Mouse (Mus musculus): ENCODE measurements around the gene Bahd1.

The Bahd1 gene

GRCm38 (mm10) chr2:118898771-118899170, 1.4 kb upstream of the Bahd1 start:
- DNase-seq (ENCODE audit: low spot score), result no peak

- no peak for DNase-seq (ENCODE audit: low spot score)
Observed at GRCm38 (mm10) chr2:118899306-118899705, 871 bp upstream of the Bahd1 start.

DNA sequence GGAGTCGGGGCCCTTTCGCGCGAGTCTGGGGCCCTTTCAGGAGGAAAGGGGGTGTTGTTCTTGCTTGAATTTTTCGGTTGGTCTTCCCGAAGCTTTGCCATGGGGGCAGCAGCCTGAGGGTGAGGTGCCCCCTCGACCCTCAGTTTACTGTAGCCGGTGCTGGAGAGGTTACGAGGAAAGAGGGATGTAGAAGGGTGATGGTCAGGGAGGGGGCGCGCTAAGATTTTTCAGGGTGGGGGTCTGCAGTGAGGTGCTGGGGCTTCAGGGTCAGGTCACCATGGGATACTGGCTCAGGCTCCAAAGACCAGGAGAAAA, 606 bp downstream of the Bahd1 start:
- no peak for DNase-seq (ENCODE audit: low spot score)

GRCm38 (mm10) chr2:118901175-118902031, 1.2 kb downstream of the Bahd1 start:
- DNase-seq (ENCODE audit: low spot score), result peak; percentile 91

- peak; percentile 17 for DNase-seq (ENCODE audit: low spot score)
Observed at GRCm38 (mm10) chr2:118902051-118903025, 2.2 kb downstream of the Bahd1 start.

DNA sequence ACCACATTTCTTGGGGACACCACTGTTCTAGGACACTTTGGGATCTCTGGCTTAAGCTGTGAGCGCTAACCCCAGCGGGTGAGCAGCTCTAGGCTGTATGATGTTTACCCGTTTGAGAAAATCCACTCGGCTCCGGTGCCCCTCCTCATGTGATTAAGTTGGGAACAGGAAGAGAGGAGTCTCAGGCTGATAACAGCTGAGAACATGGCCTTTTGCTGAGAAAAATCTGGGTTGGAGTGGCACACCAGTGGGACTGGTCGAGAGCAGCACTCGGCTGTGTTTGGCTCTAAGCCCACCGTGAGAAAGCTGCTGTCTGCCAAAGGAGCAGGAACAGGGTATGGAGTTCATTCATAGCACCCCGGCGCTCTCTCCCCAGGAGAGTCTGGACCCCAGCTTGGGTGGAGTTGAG, 3.2 kb downstream of the Bahd1 start:
- no peak for DNase-seq (ENCODE audit: low spot score)

GRCm38 (mm10) chr2:118905433-118906117, 5.4 kb downstream of the Bahd1 start:
- DNase-seq (ENCODE audit: low spot score), result no peak

GRCm38 (mm10) chr2:118906118-118906492, 5.9 kb downstream of the Bahd1 start:
- DNase-seq (ENCODE audit: low spot score), result no peak

DNA sequence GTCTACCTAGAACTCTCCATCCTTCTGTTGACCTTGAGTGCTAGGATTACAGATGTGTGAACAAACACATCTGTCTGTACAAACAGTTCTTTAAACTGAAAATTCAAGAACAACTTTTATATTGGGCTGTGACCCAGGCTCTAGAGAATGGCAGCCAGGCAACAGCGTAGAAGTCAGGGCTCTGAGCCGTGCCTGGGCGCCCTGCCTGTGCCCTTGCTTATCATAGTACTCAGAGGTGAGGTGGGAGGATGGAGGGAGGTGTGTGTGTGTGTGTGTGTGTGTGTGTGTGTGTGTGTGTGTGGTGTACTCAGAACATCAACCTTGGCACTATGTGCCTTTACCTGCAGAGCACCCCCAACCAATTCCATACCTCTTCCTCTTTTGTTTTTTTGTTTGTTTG, 7.6 kb downstream of the Bahd1 start:
- DNase-seq (ENCODE audit: low spot score), result no peak

GRCm38 (mm10) chr2:118909151-118909550, 9.0 kb downstream of the Bahd1 start:
- no peak for DNase-seq (ENCODE audit: low spot score)

GRCm38 (mm10) chr2:118910605-118911278, 10.6 kb downstream of the Bahd1 start:
- DNase-seq (ENCODE audit: low spot score), result no peak

- DNase-seq (ENCODE audit: low spot score), result no peak
Observed at GRCm38 (mm10) chr2:118912706-118913105, 12.5 kb downstream of the Bahd1 start.

DNA sequence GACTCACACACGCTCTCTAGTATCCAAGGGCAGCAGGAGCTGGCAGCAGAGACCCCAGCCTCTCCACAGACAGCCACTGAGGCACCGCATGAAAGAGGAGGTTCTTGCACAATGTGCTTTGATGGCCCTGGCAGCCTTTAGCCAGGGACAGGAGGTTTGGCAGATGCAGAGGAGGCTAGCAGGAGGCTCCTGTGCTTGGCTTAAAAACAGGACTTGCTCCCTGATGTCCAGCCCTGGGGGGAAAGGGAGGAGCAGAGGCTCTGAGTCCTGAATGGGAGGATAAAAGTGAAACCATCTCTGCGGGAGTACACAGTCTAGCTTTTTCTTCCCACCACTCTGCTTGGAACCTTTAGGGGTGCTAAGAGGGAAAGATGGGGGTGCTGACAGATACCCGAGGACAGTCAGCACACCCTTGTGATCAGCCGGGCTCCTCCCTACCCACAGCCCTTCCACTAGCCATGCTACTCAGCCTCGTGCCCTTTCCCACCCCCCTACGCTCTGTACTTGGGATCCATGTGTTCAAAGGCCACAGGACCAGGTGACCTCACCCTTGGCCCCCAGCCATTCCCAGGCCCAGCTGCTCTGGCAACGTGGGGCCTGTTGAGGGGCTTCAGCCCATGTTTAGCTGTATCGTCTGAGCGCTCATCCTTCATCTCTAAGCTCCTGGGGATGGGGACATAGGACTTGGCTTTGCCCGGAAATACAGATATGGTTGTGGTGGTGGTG, 13.5 kb downstream of the Bahd1 start:
- DNase-seq (ENCODE audit: low spot score), result no peak

DNA sequence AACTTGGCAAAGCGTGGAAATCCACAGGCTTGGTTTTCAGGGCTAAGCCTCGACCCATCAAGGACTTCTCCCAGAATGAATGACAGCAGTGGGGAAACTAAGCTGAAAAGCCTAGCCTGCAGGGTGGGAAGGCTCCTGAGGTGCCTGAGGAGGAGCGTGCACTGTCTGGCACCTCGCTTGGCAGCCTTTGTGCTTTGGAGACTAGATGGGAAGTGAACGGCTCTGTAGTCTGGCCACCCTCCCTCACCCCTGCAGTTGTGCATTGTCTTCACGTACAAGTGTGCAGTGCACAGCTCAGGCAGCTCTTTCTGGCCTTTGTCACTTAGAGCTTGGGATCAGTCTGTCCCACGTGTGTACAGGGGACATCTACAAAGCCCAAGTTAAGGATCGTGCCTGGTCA, 14.5 kb downstream of the Bahd1 start:
- no peak for DNase-seq (ENCODE audit: low spot score)

GRCm38 (mm10) chr2:118916436-118916835, 16.3 kb downstream of the Bahd1 start:
- DNase-seq (ENCODE audit: low spot score), result no peak

DNA sequence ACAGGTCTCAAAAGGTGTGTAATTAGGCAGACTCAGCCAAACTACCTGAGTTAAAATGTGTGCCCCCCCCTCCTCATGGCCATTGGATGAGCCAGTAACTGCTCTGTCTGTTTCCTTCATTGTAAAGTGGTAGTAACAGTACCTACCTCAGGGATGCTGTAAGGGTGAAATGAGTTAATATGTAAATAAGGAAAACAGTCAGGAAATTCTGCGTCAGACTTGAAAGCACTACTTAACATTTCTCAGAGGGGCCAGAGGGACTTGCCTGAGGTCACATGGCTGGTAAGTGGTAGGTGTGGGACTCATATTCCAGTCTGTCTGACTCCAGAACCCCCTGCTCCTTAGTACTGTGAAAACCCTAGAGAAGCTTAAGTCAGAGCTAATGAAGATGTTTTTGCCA, 18.4 kb downstream of the Bahd1 start:
- DNase-seq (ENCODE audit: low spot score), result no peak

GRCm38 (mm10) chr2:118920428-118920827, 20.3 kb downstream of the Bahd1 start:
- DNase-seq (ENCODE audit: low spot score), result no peak

- no peak for DNase-seq (ENCODE audit: low spot score)
Observed at GRCm38 (mm10) chr2:118925952-118926351, 25.8 kb downstream of the Bahd1 start.

DNA sequence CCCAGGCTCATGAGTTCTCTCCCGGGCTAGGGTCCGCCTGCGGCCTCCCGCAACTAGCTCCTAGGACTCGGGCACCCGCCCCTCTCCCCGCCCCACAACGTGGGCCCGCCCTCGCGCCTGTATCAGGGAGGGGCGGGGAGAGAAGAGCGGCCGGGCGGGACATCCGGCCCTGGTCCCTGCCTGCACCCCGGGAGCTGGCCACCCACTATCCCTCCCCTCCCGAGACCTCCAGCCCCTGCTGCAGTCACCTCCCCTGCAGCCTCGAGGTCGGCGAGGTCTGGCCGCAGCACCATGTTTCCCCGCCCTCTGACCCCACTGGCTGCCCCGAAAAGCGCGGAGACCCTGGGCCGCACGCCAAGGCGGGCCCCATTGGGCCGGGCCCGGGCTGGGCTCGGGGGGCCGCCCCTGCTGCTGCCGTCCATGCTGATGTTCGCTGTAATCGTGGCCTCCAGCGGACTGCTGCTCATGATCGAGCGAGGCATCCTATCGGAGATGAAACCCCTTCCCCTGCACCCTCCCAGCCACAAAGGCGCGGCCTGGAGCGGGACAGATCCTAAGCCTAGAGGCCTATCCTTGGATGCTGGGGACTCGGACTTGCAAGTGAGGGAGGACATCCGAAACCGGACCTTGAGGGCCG, 26.3 kb downstream of the Bahd1 start, which contains the start of gene Chst14:
TSS of gene Chst14 (plus strand) at position 136 of the 637 bp plus-strand sequence.
- peak; percentile 59 for DNase-seq (ENCODE audit: low spot score)

DNA sequence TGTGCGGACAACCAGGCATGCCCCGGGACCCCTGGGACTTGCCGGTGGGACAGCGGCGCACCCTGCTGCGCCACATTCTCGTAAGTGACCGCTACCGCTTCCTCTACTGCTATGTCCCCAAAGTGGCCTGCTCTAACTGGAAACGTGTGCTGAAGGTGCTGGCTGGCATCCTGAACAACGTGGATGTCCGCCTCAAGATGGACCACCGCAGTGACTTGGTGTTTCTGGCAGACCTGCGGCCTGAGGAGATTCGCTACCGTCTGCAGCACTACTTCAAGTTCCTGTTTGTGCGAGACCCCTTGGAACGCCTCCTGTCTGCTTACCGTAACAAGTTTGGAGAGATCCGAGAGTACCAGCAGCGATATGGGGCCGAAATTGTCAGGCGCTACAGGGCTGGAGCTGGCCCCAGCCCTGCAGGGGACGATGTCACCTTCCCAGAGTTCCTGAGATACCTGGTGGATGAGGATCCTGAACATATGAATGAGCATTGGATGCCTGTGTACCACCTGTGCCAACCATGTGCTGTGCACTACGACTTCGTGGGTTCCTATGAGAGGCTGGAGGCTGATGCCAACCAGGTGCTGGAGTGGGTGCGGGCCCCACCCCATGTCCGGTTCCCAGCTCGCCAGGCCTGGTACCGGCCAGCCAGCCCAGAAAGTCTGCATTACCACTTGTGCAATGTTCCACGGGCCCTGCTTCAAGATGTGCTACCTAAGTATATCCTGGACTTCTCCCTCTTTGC, 27.0 kb downstream of the Bahd1 start:
- DNase-seq (ENCODE audit: low spot score), result no peak
